Mouse (Mus musculus): ENCODE results near the gene Sugp2.

DNA sequence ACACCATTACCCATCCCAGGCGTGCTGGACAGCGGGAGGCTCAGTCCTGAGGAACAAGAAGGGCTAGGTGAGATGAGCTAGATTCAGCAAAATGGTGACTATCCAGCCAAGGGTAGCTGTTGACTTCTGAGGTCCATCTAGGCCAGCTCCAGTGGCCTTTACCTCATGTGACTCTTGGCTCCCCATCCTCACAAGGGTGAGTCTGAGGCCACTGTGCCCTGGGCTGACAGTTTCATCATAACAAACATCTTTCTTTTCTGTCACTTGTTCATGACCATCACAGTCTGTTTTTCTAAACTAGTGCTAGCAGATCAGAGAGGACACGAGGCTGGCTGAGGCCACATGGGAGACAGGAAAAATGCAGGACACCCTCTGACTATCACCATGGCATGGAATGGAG lies 39.8 kb upstream of the Sugp2 start:
- TF ChIP-seq CTCF (IDR thresholded peaks at IDR 0.05; ENCODE audit: extremely low read depth, insufficient read depth, insufficient read length, insufficient replicate concordance) (no peak), POLR2A (IDR thresholded peaks at IDR 0.05; ENCODE audit: low read depth, low read length) (no peak)

Data from spleen, adult 2 months (tissue).